Mouse (Mus musculus) adrenal gland (tissue): Measurements from ENCODE around the gene Olfr763.
"Not testable (repeated sequence)": the region's sequence is repeated elsewhere in the genome, so short reads cannot be mapped to it uniquely, and the experiment has no call there.

ENCODE experiments used
- intact Hi-C: fragments of 180-260 bp; cut with DNase I; formaldehyde crosslinking; loops from one replicate; pipeline ENCODE4 v1.15.1; 2025
- long read RNA-seq, 2 experiments: library from polyadenylated mRNA; unstranded; transcript quantifications; one replicate each; pipeline ENCODE4 v2.0.0; 2020; ENCODE audit warnings: borderline replicate concordance in 1 of 2; ENCODE audit not compliant: insufficient replicate concordance in 1 of 2

Gene Olfr763
- long read RNA-seq, experiment 1 = 0 reads
- long read RNA-seq, experiment 2 = 0 reads

DNA sequence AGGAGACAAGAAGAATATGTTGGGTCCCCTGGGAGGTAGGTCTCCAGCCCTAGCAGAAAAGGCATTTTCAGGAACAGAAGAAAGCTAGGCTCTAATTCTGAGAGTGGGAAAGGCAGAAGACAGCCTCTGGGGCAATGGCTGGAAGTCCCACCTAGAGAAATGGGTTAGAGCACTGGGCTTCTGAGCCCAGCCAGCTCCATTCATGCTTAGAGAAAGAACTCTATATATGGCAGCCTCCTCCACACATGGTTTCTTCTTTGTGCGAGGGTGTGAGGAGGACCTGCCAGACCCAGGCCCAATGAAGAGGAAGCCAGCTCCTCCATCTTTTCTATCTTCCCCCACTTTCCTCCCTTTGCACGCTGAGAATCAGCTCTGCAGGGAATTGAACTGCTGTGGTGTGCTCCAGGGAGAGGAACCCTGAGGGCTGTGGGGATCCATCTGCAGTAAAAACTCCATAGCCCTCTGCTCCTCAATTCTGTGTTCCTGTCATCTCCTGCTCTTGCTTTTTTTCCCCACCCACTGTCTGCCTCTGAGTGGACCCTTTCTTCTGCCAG, at the start of gene Olfr763:
Gene Olfr763, plus strand, starts transcription at position 504 of the 554 bp plus-strand sequence.
- intact Hi-C loops = no loop called here

DNA sequence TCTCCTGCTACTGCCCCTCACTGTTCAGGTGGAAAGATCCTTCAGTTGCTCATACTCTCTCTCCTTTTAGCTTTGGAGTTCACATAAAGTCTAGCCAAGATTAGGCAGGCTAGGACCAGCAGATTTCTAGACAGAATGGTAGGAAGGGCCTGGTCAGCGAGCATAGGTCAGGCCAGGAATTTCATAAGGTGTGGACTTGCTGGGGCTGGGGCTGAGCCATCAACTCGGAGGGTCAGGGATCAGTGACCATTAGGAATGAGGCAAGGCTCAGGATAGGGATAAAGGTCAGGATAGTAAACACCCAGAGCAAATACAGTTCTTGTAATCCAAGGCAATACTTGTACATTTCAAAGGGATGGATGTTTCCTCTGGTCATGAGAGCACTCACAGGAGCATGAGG, 45.6 kb upstream of the Olfr763 start:
- intact Hi-C loops = no loop called here

DNA sequence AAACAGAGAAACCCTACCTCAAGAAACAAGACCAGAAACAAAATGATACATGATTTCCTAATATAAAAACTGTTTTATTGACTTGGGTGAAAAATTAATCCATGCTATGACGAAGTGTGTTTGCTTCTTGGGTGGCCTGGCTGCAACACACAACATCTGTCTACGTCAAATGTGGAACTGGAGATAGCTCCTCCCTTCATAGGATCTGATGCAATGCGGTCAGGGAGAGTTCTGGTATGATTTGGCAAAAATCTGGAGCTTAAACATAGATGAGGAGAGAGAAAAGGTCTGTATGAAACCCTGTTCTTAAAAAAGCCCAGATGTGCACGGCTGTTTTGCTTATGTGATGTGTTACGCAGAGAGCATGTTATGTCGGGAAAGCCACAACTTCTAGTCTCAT, 44.7 kb upstream of the Olfr763 start:
- intact Hi-C loops = no loop called here

DNA sequence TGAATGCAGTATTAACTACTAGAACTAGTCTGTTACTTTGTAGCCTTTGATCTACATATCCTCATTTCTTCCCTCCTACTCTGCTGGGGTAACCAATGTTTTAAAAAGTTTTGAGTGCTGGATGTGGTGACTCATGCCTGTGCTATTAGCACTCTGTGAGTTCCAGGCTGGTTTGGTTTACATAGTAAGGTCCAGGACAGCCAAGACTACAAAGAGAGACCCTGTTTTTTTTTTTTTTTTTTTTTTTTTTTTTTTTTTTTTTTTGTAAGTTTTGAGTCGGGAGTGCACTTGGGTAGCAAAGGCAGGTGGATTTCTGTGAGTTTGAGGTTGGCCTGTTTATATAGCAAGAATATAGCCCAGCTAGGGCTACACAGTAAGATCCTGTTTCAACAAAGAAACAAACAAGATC, 42.2 kb upstream of the Olfr763 start:
- intact Hi-C loops = no loop called here

DNA sequence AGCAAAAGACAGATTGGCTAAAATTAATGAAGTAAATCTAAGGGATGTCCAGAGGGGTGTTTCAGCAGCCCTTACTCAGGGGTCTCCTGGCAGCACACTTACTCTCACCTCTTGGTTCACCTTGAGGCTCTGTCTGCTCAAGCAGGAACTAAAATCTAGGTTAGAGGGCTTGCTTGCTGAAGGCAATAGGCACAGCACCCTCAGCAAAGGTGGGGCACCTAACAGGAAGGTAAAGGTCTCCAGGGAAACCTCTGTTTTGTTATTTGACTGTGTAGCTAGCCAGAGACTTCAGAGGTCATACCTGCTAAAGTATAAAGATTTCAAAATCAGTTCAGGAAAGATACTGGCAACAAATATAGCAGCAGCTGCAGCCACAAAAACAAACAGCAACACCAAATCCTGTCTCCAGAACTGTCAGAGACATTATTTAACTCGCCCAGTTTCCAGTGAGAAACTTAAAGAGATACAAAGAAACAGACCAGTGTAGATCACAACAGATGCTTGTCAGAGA, 39.8 kb upstream of the Olfr763 start:
- intact Hi-C loops = no loop called here

DNA sequence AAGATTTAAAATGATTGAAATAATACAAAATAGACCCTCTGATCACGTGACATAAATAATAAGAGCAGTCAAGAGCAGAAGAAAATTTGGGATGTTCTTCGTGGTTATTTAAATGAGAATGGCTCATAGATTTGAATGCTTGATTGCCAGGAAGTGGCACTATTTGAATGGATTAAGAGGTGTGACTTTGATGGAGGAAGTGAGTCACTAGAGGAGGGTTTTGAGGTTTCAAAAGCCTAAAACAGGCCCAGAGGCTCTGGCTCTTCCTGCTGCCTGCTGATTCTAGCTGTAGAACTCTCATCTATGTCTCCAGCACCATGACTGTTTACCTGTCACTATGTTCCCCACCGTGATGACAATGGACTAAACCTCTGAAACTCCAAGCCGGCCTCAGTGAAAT, 37.8 kb upstream of the Olfr763 start:
- intact Hi-C loops = no loop called here

DNA sequence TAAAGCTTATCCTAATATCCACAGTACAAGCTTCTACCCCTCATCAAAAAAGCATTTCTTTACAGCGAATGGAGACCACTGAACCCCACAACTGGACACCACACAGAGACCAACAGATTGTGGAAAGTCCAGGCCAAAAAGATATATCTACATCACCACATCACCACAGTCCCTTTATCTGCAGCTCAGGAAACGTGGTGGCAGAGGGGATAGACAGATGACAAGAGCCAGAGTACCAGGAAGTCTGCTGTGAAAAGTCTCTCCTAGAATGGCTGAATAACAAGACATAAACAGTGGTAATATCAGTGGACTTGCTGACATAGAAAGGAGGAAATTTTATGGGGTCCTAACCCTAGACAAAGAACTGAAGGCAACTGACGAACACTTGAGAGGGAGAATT, 34.2 kb upstream of the Olfr763 start:
- intact Hi-C loops = loop anchor here (5.0 kb wide), 1 partner anchor 129 kb away; no protein-coding TSS in a partner anchor

DNA sequence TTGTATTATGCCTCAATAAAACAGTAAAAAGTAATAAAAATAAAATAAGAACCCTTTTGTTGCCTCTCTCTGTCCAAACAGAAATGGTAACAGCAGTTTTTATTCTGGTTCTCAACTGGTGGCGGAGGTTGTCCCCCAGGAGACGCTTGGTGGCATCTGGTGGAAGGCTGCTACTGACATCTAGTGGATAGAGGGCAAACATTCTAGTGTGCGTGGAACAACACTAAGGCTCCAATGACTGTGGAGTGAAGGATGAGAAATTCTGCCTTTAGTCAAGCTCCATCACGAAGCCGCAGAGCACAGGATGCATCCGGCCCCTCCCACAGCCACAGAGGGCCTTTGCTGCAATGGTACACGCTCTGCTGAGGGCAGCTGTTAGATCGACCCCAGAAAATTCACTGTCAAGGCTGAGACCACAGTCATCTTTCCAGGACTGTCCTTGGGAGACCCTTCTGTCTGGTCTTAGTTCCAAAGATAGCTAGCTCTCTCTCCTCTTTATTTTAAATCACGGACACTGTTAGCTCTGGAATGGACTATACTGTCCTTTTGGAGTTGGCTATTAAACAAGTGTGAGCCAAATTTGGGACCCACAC, 33.0 kb upstream of the Olfr763 start:
- intact Hi-C loops = loop anchor here (5.0 kb wide), 1 partner anchor 130 kb away; no protein-coding TSS in a partner anchor

DNA sequence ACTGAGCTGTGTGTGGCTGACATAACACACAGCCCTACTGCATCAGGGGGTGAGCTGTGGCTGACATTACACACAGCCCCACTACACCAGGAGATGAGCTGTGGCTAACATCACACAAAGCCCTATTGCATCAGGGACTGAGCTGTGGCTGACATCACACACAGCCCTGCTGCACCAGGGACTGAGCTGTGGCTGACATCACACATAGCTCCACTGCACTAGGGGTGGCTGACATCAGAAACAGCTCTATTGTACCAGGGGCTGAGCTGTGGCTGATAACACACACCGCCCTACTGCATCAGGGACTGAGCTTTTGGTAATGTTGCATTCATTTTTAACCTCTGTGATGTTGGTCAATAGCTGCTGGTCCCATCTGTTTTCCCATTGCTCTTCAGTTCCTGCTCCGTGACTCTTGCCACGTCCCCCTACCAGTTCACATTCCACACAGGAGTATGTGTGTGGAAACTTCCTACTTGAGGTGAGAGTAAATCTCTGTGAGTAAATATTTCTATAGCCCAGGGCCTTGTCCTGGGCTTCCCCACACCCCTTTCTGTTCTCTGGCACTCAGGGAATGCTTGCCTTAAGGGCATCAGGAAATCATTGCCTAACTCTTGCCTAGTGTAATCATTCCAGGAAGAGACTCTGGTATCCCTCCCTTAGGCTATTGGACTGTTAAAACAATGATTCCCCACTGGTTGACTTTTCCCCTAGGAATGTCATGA, 29.8 kb upstream of the Olfr763 start:
- intact Hi-C loops = no loop called here

DNA sequence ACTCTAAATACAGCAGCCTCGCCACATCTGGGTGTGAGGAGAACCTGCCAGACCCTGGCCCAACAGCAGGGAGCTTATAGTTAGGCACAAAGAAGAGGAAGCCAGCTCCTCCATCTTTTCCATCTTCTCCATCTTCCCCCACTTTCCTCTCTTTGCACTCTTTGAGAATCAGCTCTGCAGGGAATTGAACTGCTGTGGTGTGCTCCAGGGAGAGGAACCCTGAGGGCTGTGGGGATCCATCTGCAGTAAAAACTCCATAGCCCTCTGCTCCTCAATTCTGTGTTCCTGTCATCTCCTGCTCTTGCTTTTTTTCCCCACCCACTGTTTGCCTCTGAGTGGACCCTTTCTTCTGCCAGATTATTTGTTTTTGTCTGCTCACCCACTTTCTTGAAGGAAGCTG, 21.5 kb upstream of the Olfr763 start, which contains the start of gene Olfr9:
Gene Olfr9, plus strand, starts transcription at position 301 of the 400 bp plus-strand sequence.
- intact Hi-C loops = not testable (repeated sequence)

DNA sequence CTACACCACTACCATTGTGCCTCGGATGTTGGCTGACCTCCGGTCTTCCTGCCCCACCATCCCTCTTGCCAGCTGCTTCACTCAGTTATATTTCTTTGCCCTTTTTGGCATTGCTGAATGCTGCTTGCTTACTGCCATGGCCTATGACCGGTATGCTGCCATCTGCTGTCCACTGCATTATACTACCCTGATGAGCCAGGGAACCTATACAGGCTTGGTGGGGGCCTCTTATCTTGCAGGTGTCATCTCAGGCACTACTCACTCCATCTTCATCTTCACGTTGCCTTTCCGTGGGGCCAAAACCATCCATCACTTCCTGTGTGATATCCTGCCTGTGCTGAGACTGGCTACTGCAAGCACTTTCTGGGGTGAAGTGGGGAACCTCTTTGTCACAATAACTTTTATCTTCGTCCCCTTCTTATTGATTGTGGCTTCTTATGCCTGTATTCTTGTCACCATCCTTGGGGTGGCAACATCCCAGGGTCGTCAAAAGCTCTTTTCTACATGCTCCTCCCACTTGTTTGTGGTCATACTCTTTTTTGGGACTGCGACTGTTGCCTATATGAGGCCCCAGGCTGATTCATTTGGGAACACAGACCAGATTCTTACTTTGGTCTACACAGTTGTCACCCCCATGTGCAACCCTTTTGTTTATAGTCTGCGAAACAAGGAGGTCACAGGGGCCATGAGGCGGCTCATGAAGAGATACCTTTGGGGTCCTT, 20.3 kb upstream of the Olfr763 start:
- intact Hi-C loops = not testable (repeated sequence)

DNA sequence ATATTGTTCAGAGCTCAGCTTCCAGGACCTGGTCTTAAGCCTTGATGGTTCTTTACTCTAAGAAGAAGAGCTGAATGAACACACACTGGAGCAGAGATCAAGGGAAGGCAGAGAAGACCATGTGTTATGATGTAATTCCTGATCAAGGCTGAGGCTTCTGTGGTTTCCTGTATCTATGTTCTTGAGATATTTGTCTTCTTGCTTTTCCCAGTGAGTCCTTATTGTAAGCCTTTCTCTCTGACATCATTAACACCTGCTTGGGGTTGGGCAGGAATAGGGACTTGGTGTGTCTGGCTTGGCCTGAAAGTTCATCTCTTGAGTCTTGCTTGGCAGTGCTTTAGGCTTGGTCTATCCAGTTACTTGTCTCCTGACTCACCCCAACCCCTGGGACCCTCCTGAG, 19.6 kb upstream of the Olfr763 start:
- intact Hi-C loops = no loop called here

DNA sequence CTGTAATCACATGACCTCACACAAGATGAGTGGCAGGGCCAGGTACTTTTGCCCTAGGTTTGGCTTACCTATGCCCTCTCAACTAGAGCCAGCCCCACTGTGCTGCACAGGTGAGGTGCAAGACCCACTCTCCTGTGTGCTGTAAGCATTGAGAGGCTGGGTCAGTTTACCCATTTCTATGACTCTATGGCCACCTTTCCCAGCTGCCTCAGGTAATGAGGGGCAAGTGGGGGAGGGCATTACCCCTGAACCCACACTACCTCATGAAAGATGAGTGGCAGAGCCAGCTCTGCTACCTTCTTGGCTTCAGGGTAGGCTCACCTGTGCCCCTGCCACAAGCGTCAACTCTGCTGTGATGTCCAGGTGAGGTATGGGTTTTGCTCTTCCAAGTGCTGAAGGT, 14.8 kb upstream of the Olfr763 start:
- intact Hi-C loops = no loop called here

DNA sequence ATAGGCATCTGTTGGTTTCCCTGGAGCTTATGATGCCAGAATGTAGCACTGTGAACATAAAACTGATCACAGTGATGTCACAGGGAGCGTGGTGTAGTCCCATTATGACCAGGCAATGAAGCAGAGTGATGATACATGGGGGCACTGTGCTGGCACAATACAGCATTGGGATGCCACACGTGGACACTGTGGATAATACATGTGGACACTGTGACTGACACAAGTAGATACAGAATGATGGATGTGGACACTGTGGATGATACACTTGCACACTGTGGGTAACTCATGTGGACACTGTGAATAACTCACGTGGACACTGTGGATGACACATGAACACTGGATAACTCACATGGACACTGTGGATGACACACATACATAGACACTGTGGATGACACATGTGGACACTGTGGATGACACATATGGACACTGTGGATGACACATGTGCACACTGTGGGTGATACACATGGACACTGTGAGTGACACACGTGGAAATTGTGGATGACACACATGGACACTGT, 14.0 kb upstream of the Olfr763 start:
- intact Hi-C loops = no loop called here

DNA sequence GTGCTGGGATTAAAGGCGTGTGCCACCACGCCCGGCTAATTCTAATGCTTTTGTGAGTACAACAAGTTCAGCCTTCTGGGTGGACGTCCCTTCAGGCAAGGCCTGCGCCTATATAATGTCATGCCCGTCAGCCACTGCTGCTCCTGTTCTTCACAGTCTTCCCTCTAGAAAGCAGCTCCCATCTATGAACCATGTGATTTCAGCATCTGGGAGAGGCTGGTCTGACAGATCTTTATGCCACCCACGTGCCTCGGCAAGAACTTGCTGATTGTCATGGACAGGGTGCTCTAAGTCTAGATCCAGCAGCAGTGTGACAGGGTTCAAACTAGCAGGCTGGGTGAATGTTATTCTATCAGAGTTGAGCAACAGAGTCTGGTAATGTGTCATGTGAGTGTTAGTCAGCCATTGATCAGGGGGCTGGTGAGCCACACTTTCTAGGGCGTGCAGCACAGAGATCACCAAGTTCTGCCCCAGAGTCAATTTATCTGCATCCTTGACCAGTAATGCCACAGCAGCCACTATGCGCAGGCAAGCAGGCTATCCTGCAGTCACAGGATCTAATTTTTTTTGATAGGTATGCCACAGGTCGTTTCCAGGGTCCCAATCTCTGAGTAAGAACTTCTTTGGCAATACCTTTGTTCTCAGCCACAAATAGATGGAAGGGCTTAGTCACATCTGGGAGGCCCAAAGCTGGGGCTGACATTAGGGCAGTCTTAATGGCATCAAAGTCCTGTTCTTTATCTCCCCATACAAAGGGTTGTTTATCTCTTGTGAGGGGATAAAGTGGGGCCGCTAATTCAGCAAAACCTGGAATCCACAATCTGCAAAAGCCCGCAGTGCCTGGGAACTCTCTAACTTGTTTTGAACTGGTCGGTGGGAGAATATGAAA, 6.3 kb upstream of the Olfr763 start:
- intact Hi-C loops = no loop called here

DNA sequence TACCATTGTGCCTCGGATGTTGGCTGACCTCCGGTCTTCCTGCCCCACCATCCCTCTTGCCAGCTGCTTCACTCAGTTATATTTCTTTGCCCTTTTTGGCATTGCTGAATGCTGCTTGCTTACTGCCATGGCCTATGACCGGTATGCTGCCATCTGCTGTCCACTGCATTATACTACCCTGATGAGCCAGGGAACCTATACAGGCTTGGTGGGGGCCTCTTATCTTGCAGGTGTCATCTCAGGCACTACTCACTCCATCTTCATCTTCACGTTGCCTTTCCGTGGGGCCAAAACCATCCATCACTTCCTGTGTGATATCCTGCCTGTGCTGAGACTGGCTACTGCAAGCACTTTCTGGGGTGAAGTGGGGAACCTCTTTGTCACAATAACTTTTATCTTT, 920 bp downstream of the Olfr763 start:
- intact Hi-C loops = not testable (repeated sequence)

DNA sequence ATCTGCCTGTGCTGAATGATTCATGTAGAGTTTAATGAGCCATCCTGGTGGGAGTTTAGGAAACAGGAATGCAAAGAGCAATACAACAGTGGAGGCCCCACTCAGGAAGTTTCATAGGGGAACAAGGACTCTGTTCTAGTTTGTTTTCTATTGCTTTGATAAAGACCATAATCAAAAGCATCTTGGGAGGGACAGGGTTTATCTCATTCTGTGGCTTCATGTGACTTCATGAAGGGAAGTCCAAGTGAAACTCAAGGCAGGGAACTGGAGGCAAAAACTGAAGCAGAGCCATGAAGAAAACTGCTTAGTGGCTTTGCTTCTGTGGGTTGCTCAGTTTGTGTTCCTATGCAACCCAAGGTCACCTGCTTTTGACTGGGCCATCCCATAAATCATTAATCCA, 3.9 kb downstream of the Olfr763 start:
- intact Hi-C loops = no loop called here

DNA sequence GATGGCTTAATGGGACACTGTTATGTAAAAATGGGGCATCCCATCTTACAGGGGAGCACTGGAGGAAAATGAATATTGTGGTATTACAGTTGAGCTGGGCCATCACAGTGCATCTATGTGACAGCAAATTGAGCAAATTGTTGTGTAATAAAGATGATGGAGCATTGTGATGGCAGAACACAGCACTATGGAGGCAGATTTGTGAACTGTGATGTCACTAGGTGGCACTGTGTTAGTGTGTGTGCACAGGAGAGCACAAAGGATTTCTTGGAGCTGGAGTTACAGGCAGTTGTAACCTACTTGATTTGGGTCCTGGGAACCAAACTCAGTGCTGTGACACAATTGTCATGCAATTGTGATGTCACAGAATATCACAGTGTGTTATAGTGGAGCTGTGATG, 12.7 kb downstream of the Olfr763 start:
- intact Hi-C loops = loop anchor here (10.0 kb wide), 1 partner anchor 1071 kb away; no protein-coding TSS in a partner anchor

DNA sequence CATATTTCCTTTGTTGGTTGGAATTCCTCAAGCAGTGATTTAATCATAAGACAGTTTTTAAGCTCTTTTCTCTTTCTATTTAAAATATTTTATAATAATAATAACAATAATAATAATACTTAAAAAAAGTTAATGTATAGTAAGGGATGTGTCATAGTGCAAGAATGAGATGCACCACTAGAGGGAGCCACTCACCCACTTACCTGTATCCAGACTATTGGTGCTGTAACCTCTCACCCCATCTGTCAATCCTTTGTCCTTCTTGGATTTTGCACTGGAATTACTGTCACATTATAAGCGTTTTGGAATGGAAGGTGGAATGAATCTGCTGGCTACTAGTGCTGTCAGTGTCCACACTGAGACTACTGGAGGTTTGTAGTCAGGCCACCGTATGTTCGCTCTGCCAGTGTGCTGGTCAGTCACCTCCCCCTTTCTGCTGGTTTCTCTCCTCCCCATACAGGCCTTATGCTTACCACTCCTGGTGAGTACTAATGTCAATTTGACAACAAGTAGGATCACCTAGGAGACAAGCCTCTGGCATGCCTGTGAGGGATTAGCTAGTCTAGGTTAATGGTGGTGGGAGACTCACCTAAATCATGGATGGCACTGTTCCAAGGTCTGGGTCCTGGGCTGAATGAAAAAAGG, 15.5 kb downstream of the Olfr763 start:
- intact Hi-C loops = loop anchor here (10.0 kb wide), 1 partner anchor 1069 kb away; no protein-coding TSS in a partner anchor

DNA sequence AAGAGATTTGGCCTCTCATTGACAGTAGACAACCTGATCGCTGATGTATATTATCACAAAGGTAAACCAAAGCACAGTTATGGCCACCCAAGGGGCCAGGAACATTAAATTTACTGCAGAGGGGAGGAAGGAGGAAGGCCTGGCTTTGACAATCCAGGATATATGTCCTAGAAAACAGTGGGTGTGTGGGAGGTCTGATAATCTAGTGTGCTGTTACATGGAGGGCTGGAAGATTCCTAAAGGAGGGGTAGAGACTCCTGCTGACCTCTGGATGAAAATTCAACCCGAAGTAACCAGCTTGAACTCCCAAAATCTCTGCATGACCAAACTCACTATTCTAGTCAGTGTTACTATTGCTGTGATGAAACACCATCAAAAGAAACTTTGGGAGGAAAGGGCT, 17.8 kb downstream of the Olfr763 start:
- intact Hi-C loops = loop anchor here (10.0 kb wide), 1 partner anchor 1066 kb away; no protein-coding TSS in a partner anchor
